Comparison of ENCODE assay signal across 8 mouse cellular contexts in the genomic region with DNA sequence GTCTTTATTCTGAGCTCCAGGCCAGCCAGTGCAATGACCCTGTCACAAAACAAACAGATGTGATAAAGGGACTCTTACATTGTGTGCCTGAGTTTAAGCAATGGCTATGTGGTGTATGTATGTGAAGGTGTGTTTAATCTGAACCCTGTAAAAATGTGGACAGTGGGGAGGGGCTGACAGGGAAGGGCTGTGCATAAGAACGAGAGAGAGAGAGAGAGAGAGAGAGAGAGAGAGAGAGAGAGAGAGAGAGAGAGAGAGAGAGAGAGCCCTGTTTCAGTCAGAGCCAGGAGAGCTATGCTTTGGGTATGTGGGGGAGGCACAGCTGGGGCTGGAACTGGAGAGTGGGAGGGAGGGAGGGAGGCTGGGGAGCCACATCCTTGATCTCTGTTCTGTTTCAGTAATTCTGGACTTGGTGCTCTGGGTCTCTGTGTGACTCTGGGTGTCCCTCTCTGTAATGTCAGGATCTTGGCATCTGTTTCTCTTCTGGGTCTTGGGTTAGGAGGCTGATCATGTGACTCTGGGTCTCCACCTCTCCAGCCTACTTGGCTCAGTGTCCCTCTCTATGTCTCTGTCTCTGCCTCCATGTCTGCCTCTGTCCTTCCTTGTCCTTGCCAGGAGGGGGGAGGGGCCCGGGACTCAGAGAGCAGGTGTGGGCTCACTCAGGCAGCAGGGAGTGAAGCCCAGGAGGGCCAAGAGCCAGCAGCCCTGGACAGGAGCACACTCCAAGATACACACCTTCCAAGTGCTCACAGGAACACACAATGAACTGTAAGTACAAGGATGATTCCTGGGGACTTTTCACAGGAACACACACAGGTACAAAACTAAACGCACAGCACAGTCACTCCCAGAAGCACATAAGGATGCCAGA. TPM values are rescaled to one million over a fixed set of nuclear protein-coding genes. Genes with fewer than 3 reads are reported as not detected.
DNase-seq lines count a peak whose midpoint lies in the region; ATAC-seq lines count a peak whose summit lies in the region.

No protein-coding gene starts in this region.

- peak overlapping the region; percentile 76 for H3K27ac ChIP-seq in embryonic facial prominence, embryonic 12.5 days
- peak overlapping the region; percentile 95 for H3K27ac ChIP-seq in heart, embryonic 15.5 days
- H3K27ac ChIP-seq in kidney, embryonic 16.5 days (ENCODE audit: low read length) = peak overlapping the region; percentile 95

- no peaks in the 10 kb centered on the region for H3K9me3 ChIP-seq in embryonic facial prominence, embryonic 12.5 days
- no peaks in the 10 kb centered on the region for H3K9me3 ChIP-seq in heart, embryonic 15.5 days (replicated peaks)
- no peaks in the 10 kb centered on the region for H3K9me3 ChIP-seq in kidney, embryonic 16.5 days (ENCODE audit: low read length)

- peak overlapping the region; percentile 59; the same call in 1 of the 2 replicates for H3K9ac ChIP-seq in embryonic facial prominence, embryonic 12.5 days
- H3K9ac ChIP-seq in heart, embryonic 15.5 days = peak overlapping the region; percentile 62
- H3K9ac ChIP-seq in kidney, embryonic 16.5 days (replicated peaks; ENCODE audit: low read length) = peak overlapping the region; percentile 74

- no peak for ATAC-seq in embryonic facial prominence, embryonic 12.5 days (ENCODE audit: insufficient number of reproducible peaks, insufficient read depth, low FRiP score, low TSS enrichment)
- ATAC-seq in heart, embryonic 15.5 days (replicated peaks; ENCODE audit: insufficient number of reproducible peaks, insufficient read depth, low FRiP score, low read depth) = peak; percentile 71
- ATAC-seq in kidney, embryonic 16.5 days (ENCODE audit: low FRiP score, low TSS enrichment) = peak; percentile 87

- H3K4me2 ChIP-seq in embryonic facial prominence, embryonic 12.5 days (replicated peaks) = peak overlapping the region; percentile 97
- peak overlapping the region; percentile 95 for H3K4me2 ChIP-seq in heart, embryonic 15.5 days
- peak overlapping the region; percentile 85 for H3K4me2 ChIP-seq in kidney, embryonic 16.5 days (replicated peaks; ENCODE audit: low read depth, low read length)

- peaks cover 4% of the 10 kb centered on the region; the same call in 1 of the 2 replicates for H3K36me3 ChIP-seq in embryonic facial prominence, embryonic 12.5 days
- peaks cover 6% of the 10 kb centered on the region; the same call in 1 of the 2 replicates for H3K36me3 ChIP-seq in heart, embryonic 15.5 days
- 0 out of 2 replicates have a peak, but pooled peaks cover 4% of the 10 kb centered on the region for H3K36me3 ChIP-seq in kidney, embryonic 16.5 days (ENCODE audit: insufficient read depth, low read length)

- H3K4me3 ChIP-seq in embryonic facial prominence, embryonic 12.5 days = peak overlapping the region; percentile 42; the same call in 1 of the 2 replicates
- H3K4me3 ChIP-seq in heart, embryonic 15.5 days = peak overlapping the region; percentile 52
- H3K4me3 ChIP-seq in kidney, embryonic 16.5 days (ENCODE audit: low read length) = peak overlapping the region; percentile 47

- no peaks in the 10 kb centered on the region for H3K27me3 ChIP-seq in embryonic facial prominence, embryonic 12.5 days
- H3K27me3 ChIP-seq in heart, embryonic 15.5 days = no peaks in the 10 kb centered on the region
- no peaks in the 10 kb centered on the region for H3K27me3 ChIP-seq in kidney, embryonic 16.5 days (ENCODE audit: insufficient read depth, low read length)

- 11% methylated on average over 3 of the region's 3 CpGs for WGBS in embryonic facial prominence, embryonic 12.5 days
- WGBS in heart, embryonic 15.5 days = 8% methylated on average over 3 of the region's 3 CpGs
- 11% methylated on average over 3 of the region's 3 CpGs for WGBS in kidney, embryonic 16.5 days

- peak; percentile 69 for DNase-seq in urinary bladder, postnatal 14 days (ENCODE audit: low spot score)
- DNase-seq in urinary bladder, adult 2 months (ENCODE audit: low spot score) = no peak
- DNase-seq in lung, postnatal 4 days = peak; percentile 51 to 74
- DNase-seq in thymus, postnatal 36 days = peak; percentile 42 to 66
- DNase-seq in spleen, adult 12 weeks (ENCODE audit: low spot score) = no peak

- peaks cover 43% of the 10 kb centered on the region for H3K4me1 ChIP-seq in embryonic facial prominence, embryonic 12.5 days
- peaks cover 63% of the 10 kb centered on the region for H3K4me1 ChIP-seq in heart, embryonic 15.5 days (replicated peaks)
- peaks cover 54% of the 10 kb centered on the region for H3K4me1 ChIP-seq in kidney, embryonic 16.5 days (ENCODE audit: insufficient read depth, low read length)

RNA-seq across cellular contexts. Expression of gene Wasf2, which starts 46.1 kb away (rescaled TPM):
- 44.4 and 59.3 TPM in 2 replicates for polyA plus RNA-seq in urinary bladder, adult 2 months (2012; rRNA removed)
- 78.8 and 88.4 TPM in 2 replicates for polyA plus RNA-seq in embryonic facial prominence, embryonic 12.5 days (2016; fragmentation: Nextera tagmentation; extraction: Ambion mirVana)
- polyA plus RNA-seq in heart, embryonic 15.5 days (2015; fragmentation: Nextera tagmentation; extraction: Ambion mirVana) = 67.3 and 72.8 TPM in 2 replicates
- 77.4 and 102 TPM in 2 replicates for polyA plus RNA-seq in kidney, embryonic 16.5 days (2015; fragmentation: Nextera tagmentation; extraction: Ambion mirVana)

Comparison
In these comparisons a context has a peak if more than half of its experiments do, and no peak if none do; other contexts are left out.
1. DNase-seq: peak in urinary bladder, postnatal 14 days (single experiment), lung, postnatal 4 days (2 of 2) and thymus, postnatal 36 days (2 of 2); none in urinary bladder, adult 2 months (single experiment) and spleen, adult 12 weeks (single experiment).
2. Peak in every context shown above with its lines, with median percentiles within 50 percentile points of each other: H3K27ac ChIP-seq, H3K4me2 ChIP-seq, H3K4me3 ChIP-seq and H3K9ac ChIP-seq.